Mouse (Mus musculus): Measurements from ENCODE around the gene Chst10.

- TF ChIP-seq POU5F1 (IDR thresholded peaks at IDR 0.05; ENCODE audit: borderline replicate concordance, low read length) (no peak), CTCF (conservative IDR thresholded peaks at IDR 0.05; ENCODE audit: low read length) (no peak), NANOG (IDR thresholded peaks at IDR 0.05; ENCODE audit: borderline replicate concordance, low read length) (no peak)
Observed at GRCm38 (mm10) chr1:38928996-38929395, 31.0 kb upstream of the Chst10 start.

All from E14TG2a.4 (cell line).